Mouse (Mus musculus): Measurements from ENCODE around the gene E130218I03Rik.
"Not testable (repeated sequence)": the region's sequence is repeated elsewhere in the genome, so short reads cannot be mapped to it uniquely, and the experiment has no call there.

The E130218I03Rik gene

GRCm38 (mm10) chr4:134251241-134252130 lies 8.0 kb downstream of the E130218I03Rik start:
- DNase-seq (ENCODE audit: inconsistent age in 2 of 2, low spot score in 1 of 2), result peak in 1 of 2 experiments; percentile 62

GRCm38 (mm10) chr4:134252131-134252910 lies 8.9 kb downstream of the E130218I03Rik start:
- no peak for DNase-seq (ENCODE audit: inconsistent age in 2 of 2, low spot score in 1 of 2)

- DNase-seq (ENCODE audit: inconsistent age in 2 of 2, low spot score in 1 of 2), result peak in 1 of 2 experiments; percentile 62
These were observed 9.7 kb downstream of the E130218I03Rik start for GRCm38 (mm10) chr4:134252911-134253721.

GRCm38 (mm10) chr4:134253722-134254324 lies 10.4 kb downstream of the E130218I03Rik start, which contains the start of gene Grrp1:
Grrp1 (minus strand) TSS chr4:134254106.
- DNase-seq (ENCODE audit: inconsistent age in 2 of 2, low spot score in 1 of 2), result peak in 1 of 2 experiments; percentile 60

- no peak for DNase-seq (ENCODE audit: inconsistent age in 2 of 2, low spot score in 1 of 2)
These were observed 11.4 kb downstream of the E130218I03Rik start for GRCm38 (mm10) chr4:134254835-134255234.

- DNase-seq (ENCODE audit: inconsistent age in 2 of 2, low spot score in 1 of 2), result no peak
These were observed 12.4 kb downstream of the E130218I03Rik start for GRCm38 (mm10) chr4:134255854-134256253.

GRCm38 (mm10) chr4:134256407-134257197 lies 13.1 kb downstream of the E130218I03Rik start:
- peak in 1 of 2 experiments; percentile 58 for DNase-seq (ENCODE audit: inconsistent age in 2 of 2, low spot score in 1 of 2)

- DNase-seq (ENCODE audit: inconsistent age in 2 of 2, low spot score in 1 of 2), result no peak
These were observed 13.9 kb downstream of the E130218I03Rik start for GRCm38 (mm10) chr4:134257198-134258009.

GRCm38 (mm10) chr4:134258354-134258753 lies 14.9 kb downstream of the E130218I03Rik start:
- peak in 1 of 2 experiments; percentile 34 for DNase-seq (ENCODE audit: inconsistent age in 2 of 2, low spot score in 1 of 2)

GRCm38 (mm10) chr4:134263191-134263590 lies 19.7 kb downstream of the E130218I03Rik start:
- peak; percentile 66 to 87 for DNase-seq (ENCODE audit: inconsistent age in 2 of 2, low spot score in 1 of 2)

- peak in 1 of 2 experiments; percentile 46 for DNase-seq (ENCODE audit: inconsistent age in 2 of 2, low spot score in 1 of 2)
These were observed 22.6 kb downstream of the E130218I03Rik start for GRCm38 (mm10) chr4:134265860-134266585.

GRCm38 (mm10) chr4:134268102-134268655 lies 24.7 kb downstream of the E130218I03Rik start:
- no peak for DNase-seq (ENCODE audit: inconsistent age in 2 of 2, low spot score in 1 of 2)

- not testable (repeated sequence) for DNase-seq (ENCODE audit: inconsistent age in 2 of 2, low spot score in 1 of 2)
These were observed 26.2 kb downstream of the E130218I03Rik start for GRCm38 (mm10) chr4:134269622-134270021.

GRCm38 (mm10) chr4:134271979-134272378 lies 28.5 kb downstream of the E130218I03Rik start:
- no peak for DNase-seq (ENCODE audit: inconsistent age in 2 of 2, low spot score in 1 of 2)

GRCm38 (mm10) chr4:134272731-134273416 lies 29.4 kb downstream of the E130218I03Rik start:
- peak in 1 of 2 experiments; percentile 45 for DNase-seq (ENCODE audit: inconsistent age in 2 of 2, low spot score in 1 of 2)

GRCm38 (mm10) chr4:134273417-134274345 lies 30.2 kb downstream of the E130218I03Rik start:
- peak; percentile 38 to 74 for DNase-seq (ENCODE audit: inconsistent age in 2 of 2, low spot score in 1 of 2)

All from adrenal gland, adult (tissue).